Mouse (Mus musculus) adrenal gland, adult 18-20 months (tissue): ENCODE results near the gene Hectd4. TPM values are rescaled to one million over a fixed set of nuclear protein-coding genes. Genes with fewer than 3 reads are reported as not detected.

ENCODE experiments used
- DNase-seq, 2 experiments: peaks; one replicate each; pipeline ENCODE4 v3.0.0; 2021 to 2022; ENCODE audit warnings: low spot score in 2 of 2
- total RNA-seq, 2 experiments: library from RNA; stranded (reverse); gene quantifications; 1 replicate in 1 of 2; 2 replicates in 1 of 2; pipeline ENCODE4 v1.2.3; 2021

Gene Hectd4
- total RNA-seq, 2 experiments from 2014 or later, result 17.6 to 20.4 TPM

DNA sequence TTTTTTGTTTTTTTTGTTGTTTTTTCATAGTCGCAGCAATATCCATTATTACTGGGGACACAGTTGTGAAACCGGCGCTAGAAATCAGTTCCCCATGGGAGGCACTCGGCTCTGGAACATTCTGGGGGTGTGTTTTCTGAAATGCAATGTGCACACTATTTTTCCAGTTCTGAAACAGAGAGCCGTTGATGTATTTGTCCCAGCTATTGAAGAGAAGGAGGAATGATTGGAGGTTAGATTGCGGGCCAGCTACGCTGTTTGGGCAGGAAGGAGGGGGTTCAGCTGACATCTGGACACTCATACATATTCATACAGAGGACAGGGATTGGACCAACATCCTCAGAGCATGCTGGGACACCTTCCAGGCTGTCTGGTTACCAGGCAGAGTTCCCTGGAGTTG lies 169.1 kb downstream of the Hectd4 start:
- DNase-seq, result no peak

DNA sequence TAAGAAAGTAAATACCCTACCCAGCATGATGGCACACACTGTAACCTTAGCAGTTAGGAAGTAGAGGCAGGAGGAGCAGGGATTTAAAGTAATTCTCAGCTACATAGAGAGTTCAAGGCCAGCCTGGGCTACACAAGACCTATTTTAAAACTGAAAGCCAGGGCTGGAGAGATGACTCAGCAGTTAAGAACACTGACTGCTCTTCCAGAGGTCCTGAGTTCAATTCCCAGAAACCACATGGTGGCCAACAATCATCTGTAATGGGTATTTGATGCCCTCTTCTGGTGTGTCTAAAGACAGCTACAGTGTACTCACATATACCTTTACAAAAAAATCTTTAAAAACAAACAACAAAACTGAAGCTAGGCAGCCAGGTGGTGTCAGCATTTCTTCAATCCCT lies 169.7 kb downstream of the Hectd4 start:
- no peak for DNase-seq

DNA sequence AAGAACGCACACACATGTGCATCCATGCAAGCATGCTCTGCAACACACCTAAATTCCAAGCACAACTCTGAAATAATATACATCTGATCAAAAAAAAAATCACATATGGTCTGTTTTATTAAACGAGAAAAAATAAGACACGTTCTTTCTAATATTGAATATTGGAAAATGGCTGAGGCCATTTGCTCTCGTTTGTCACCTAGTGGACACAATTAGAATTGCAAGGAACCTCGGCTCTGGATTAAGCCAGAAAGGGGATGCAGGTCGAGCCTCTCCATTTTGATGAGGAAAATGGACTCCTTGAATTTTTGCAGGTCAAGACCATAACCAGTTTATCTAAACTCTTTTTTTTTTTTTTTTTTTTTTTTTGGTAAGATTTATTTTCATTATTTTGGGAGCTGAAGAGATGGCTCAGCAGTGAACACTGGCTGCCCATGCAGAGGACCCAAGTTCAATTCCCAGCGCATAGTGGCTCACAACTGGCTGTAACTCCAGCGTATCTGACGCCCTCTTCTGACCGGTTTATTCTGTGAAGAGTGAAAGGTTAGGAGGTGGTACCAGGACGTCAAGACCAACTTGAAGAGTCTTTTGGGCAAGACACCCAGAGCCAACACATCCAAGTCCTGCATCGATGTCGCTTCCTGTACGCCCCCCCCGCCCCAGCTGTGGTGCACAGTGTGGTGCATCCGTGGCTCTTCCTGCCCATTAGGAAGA lies 172.8 kb downstream of the Hectd4 start:
- peak in 1 of 2 experiments; percentile 35 for DNase-seq

DNA sequence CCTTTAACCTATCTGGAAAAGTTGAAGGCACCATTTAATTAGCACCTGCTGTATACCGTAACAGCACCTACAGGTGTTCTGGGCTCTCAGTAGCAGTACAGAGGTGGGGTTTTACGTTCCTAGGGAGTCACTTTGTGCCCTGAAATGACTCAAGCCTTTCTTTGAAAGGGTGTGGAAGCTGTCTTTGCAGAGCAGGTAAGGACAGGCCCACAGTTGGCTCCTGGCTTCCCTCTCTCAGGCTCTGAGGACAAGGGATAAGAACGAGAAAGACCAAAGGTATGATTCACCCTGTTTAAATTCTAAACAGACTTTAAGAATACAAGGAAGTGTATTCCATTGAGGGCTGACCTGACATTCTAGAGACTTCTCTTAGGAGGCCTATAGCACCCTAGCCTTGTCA lies 173.4 kb downstream of the Hectd4 start:
- DNase-seq, result no peak

DNA sequence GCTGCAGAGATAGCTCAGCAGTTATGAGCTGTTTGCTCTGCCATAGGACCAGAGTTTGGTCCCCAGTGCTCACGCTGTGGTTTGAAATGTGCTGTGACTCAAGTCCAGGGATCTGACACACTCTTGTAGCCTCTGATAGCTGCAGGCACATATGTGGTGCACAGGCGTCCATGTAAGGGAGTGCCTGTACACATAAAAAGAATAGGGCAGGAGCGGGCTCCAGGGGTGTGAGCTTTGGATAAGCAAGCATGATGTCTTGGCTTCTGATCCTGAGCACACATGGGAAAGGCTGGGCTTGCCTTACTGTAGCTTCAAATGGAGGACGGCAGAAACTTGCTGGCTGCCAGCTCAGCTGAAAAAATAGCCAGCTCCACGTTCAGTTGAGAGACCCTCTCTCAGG lies 175.6 kb downstream of the Hectd4 start:
- no peak for DNase-seq

DNA sequence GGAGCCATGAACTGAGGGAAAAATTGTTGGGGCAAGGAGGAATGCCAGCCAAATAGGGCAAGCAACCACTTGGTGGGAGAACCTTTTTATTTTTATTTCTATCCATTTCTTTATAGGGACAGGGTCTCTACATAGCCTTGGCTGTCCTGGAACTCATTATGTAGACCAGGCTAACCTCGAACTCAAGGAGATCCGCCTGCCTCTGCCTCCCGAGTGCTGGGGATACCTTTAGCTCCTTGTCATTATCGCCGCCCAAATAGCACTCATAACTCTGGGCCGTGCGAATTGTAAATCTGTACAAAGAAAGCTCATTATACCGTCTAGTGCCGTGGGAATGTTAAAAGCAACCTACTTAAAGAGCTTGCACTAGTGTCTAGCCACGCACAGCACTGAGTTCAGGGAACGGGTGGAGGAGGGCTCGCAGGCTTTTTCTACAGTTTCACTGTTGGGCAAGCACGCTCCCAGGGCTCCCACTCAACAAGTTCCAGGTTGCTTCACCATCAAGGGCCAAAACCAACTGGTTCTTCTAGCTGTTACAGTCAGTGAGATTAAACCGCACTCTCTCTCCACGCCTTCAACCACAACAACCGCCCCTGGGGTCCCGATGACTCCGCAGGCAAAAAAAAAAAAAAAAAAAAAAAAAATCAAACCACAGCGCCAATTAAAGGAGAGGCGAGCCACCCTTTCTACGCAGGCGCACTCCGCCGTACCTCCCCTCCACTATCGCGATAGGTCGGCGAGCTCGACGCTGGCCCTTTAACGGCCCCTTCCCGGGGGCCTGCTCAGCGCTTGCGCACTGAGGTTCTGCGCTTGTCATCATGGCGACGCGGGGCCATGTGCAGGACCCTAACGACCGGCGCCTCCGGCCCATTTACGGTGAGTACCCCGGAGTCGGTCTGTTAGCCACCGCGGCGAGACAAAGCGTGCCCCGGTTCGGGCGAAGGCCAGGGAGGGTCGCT lies 177.4 kb downstream of the Hectd4 start, which contains the start of gene Naa25:
TSS of gene Naa25 (plus strand) at position 750 of the 959 bp plus-strand sequence.
- peak; percentile 93 to 94 for DNase-seq

DNA sequence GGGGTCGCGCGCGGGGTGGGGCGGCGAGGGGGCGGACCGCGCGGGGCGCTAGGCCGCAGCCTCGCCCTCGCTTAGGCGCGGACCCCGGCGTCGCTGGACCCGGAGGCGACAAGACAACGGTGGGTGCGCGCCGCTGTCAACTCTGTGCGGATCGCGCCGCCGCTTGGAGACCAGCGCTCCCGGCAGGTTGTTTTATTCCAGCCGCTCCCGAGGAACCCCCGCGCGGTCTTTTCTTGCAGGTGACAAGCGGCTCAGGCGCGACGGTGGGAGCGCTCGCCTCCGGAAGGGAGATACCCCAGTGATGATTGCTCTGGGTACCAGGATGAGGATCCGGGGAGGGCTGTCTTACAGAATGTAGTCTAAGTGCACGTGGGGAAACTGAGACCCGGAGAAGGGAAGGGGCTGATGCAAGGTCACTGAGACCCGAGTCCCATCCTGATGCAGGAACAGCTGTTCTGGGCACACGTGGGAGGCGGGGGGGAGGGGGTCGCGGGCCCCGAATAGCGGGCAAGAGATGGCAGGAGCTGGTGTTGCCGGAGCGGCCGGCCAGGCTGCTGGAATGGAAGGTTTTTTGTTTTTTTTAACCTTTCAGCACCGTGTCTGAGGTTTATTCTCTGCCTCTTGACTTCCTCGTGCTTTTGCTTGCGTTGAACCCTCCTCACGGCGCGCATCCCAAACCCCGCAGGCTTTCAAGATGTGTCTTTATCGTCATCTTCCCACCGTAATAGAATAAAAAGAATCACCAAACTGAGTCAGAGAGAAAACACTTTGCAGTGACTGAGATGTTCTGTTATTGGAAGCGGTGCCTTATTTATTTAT lies 178.3 kb downstream of the Hectd4 start:
- no peak for DNase-seq

DNA sequence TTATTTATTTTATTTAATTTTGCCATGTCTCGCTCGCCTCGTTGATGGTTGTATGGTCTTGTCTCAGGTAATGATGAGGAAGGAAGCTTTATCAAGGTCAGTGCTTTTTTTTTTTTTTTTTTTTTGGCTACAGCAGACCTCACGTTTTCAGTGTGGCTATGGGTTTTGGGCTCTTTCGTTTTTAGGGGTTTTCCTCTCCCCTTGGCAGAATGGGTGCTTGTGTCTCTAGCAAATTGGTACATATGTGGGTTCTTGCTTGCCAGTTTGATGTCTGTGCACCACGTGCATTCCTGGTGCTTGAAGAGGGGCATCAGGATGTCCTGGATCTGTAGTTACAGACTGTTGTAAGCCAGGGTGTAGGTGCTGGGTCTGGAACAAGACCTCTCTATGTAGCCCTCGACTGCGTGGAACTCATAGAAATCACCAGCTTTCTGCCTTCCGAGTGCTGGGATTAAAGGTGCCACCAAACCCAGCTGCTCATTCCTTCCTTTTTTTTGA lies 179.0 kb downstream of the Hectd4 start:
- no peak for DNase-seq

DNA sequence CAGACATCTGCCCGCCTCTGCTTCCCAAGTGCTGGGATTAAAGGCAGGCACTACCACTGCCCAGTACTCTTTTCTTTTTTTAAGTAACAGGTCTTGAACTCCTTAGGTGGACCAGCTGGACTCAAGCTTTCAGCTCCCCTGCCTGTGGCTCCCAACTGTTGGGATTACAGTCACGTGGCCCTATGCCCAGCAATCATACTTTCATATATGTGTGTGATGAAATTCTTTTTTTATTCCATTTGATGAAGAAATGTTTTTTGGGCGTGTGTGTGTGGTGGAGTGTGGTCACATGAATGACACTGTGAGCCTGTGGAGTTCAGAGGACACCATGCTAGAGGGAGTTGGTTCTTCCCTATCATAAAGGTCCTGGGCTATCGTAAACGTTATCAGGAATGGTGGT lies 179.5 kb downstream of the Hectd4 start:
- DNase-seq, result no peak

DNA sequence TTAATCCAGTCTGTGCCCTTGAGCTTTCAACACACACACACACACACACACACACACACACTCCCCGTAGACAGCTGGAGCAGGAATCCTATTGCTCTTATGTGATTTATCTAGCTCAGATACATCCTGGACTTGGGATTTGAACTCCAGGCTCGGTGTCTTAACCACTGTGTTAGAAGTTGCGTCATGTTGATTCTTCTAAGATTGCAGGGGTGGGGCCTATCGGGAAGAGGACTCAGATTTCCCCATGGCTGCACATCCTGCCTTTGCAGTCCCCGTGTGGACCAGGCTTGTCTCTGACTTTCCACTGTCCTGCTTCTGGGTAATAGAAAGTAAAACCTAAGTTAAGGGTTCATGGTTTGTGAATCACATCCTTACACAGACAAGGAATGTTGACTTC lies 180.0 kb downstream of the Hectd4 start:
- DNase-seq, result no peak

DNA sequence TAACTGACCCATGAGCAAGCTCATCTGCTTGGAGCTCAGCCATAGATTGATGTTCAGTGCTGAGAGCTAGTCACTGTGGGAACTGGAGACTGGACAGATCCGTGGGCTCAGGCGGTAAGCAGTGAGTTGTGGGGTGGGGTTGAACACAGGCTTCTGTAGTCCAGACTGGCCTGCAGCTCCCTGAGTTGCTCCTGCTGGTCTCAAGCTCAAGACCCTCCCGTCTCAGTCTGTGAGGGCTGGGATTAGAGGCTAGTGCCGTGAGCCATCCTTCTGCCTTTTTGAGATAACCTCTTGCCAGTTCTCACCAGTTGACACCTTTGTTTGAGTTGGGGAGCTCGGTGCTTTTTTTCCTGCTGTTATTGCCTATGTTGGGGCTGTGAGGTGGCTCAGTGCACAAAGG lies 180.8 kb downstream of the Hectd4 start:
- DNase-seq, result no peak

DNA sequence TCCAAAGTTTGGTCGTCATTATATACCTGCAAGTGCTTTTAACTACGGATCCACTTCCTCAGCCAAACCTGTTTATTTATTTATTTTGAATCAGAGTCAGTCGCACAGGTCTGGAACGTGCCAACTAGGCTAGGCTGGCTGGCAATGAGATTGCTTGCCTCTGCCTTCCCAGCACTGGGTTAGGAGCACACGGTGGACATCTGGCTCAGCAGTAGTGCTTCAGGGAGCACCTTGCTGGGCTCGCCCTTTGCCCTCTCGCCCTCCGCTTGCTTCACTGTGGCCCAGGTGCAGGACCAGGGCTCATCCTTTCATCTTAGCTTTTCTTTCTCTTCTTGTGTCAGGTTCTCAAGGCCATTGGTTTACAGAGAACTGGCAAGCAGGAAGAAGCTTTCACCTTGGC lies 187.8 kb downstream of the Hectd4 start:
- DNase-seq, result no peak

DNA sequence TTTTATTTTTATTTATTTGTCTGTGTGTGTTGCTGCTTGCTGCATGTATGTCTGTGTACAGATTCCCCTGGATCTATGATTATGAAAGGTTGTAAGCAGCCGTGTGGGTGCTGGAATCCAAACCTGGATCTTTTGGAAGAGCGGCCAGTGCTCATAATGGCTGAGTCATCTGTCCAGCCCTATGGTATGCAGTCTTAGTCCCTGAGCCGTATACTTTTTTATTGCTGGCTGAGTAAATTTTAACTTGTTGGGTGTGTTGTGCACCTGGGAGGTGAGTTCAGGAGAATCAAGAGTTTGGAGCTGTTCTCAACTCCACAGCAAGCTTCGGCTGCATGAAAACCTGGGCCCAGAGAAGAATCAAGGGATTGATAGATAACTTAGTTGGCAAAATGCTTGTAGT lies 191.0 kb downstream of the Hectd4 start:
- no peak for DNase-seq

Other genes with a start within 250 kb of the Hectd4 start
- gene Rph3a, start 210.1 kb upstream of the Hectd4 start, total RNA-seq, result 1 to 10 TPM; 3.3 to 3.6 TPM
- gene Ptpn11, start 28.8 kb upstream of the Hectd4 start, total RNA-seq, result 100 to 1,000 TPM; 115 to 136 TPM
- gene Rpl6, start 15.7 kb upstream of the Hectd4 start, total RNA-seq, result 1,000 to 10,000 TPM in 1 of 2 experiments, 100 to 1,000 TPM in 1; 921 to 1,031 TPM
- gene Trafd1, start 165.4 kb downstream of the Hectd4 start, total RNA-seq, result 10 to 100 TPM; 41.6 to 49.4 TPM
- gene Naa25, start 177.7 kb downstream of the Hectd4 start, total RNA-seq, result 10 to 100 TPM; 38.8 to 40.4 TPM
- 1 to 10 TPM; 2.1 to 2.3 TPM for gene Tmem116, start 231.7 kb downstream of the Hectd4 start, total RNA-seq
- gene Erp29, start 232.3 kb downstream of the Hectd4 start, total RNA-seq, result 100 to 1,000 TPM in 1 of 2 experiments, 10 to 100 TPM in 1; 97.1 to 106 TPM